Mouse (Mus musculus): ENCODE measurements around the gene Irf3. TPM values are rescaled to one million over a fixed set of nuclear protein-coding genes. Genes with fewer than 3 reads are reported as not detected.

Irf3 gene
- polyA plus RNA-seq (2015; fragmentation: Nextera tagmentation; extraction: Ambion mirVana), result 88.1 and 92.6 TPM in 2 replicates

GRCm38 (mm10) chr7:44997231-44997939, at the start of gene Irf3:
Irf3 (plus strand) TSS chr7:44997648.
- peak within 1 kb of the TSS; percentile 66 for H3K4me3 ChIP-seq
- peak within 1 kb of the TSS; percentile 72 for H3K9ac ChIP-seq
- H3K27me3 ChIP-seq, result no peaks in the 10 kb centered on the region
- peaks cover 33% of the 10 kb centered on the region for H3K4me1 ChIP-seq
- WGBS, result under 1% methylated on average over 43 of the region's 43 CpGs
- no peaks in the 10 kb centered on the region for H3K9me3 ChIP-seq
- peak within 1 kb of the TSS; percentile 88 for H3K27ac ChIP-seq
- ATAC-seq (ENCODE audit: borderline replicate concordance, extremely low read depth, low FRiP score, low TSS enrichment), result peak; percentile 92
- peaks cover 63% of the 10 kb centered on the region for H3K36me3 ChIP-seq
- peak within 1 kb of the TSS; percentile 92 for H3K4me2 ChIP-seq

- Histone ChIP-seq H3K4me1 (peaks cover 17% of the 10 kb centered on the region), H3K27me3 (peaks cover 44% of the 10 kb centered on the region), H3K9ac (no peak overlapping the region), H3K36me3 (no peaks in the 10 kb centered on the region), H3K4me3 (no peak overlapping the region), H3K27ac (no peak overlapping the region), H3K4me2 (no peak overlapping the region), H3K9me3 (no peaks in the 10 kb centered on the region)
- 60% methylated on average over 6 of the region's 6 CpGs for WGBS
- no peak for ATAC-seq (ENCODE audit: borderline replicate concordance, extremely low read depth, low FRiP score, low TSS enrichment)
Observed at GRCm38 (mm10) chr7:44949922-44950321, 47.5 kb upstream of the Irf3 start.

- H3K36me3 ChIP-seq, result no peaks in the 10 kb centered on the region
- peak overlapping the region; percentile 61 for H3K9ac ChIP-seq
- peak overlapping the region; percentile 99 for H3K4me2 ChIP-seq
- WGBS, result 2% methylated on average over 10 of the region's 10 CpGs
- no peaks in the 10 kb centered on the region for H3K9me3 ChIP-seq
- peaks cover 42% of the 10 kb centered on the region for H3K27me3 ChIP-seq
- ATAC-seq (ENCODE audit: borderline replicate concordance, extremely low read depth, low FRiP score, low TSS enrichment), result peak; percentile 83
- peak overlapping the region; percentile 56 for H3K4me3 ChIP-seq
- H3K4me1 ChIP-seq, result peaks cover 17% of the 10 kb centered on the region
- peak overlapping the region; percentile 86 for H3K27ac ChIP-seq
Observed at GRCm38 (mm10) chr7:44951960-44952359, 45.5 kb upstream of the Irf3 start.

- ATAC-seq (ENCODE audit: borderline replicate concordance, extremely low read depth, low FRiP score, low TSS enrichment), result peak; percentile 92
- H3K4me3 ChIP-seq, result peak overlapping the region; percentile 56
- WGBS, result 4% methylated on average over 24 of the region's 24 CpGs
- no peaks in the 10 kb centered on the region for H3K9me3 ChIP-seq
- H3K9ac ChIP-seq, result peak overlapping the region; percentile 61
- H3K4me1 ChIP-seq, result peaks cover 17% of the 10 kb centered on the region
- peak overlapping the region; percentile 86 for H3K27ac ChIP-seq
- H3K4me2 ChIP-seq, result peak overlapping the region; percentile 99
- H3K27me3 ChIP-seq, result peaks cover 36% of the 10 kb centered on the region
- H3K36me3 ChIP-seq, result no peaks in the 10 kb centered on the region
Observed at GRCm38 (mm10) chr7:44952611-44953306, 44.7 kb upstream of the Irf3 start.

- no peak overlapping the region for H3K9ac ChIP-seq
- H3K4me1 ChIP-seq, result peaks cover 17% of the 10 kb centered on the region
- H3K9me3 ChIP-seq, result no peaks in the 10 kb centered on the region
- WGBS, result 58% methylated on average over 14 of the region's 14 CpGs
- H3K36me3 ChIP-seq, result no peaks in the 10 kb centered on the region
- no peak for ATAC-seq (ENCODE audit: borderline replicate concordance, extremely low read depth, low FRiP score, low TSS enrichment)
- peaks cover 28% of the 10 kb centered on the region for H3K27me3 ChIP-seq
- H3K4me3 ChIP-seq, result no peak overlapping the region
- H3K27ac ChIP-seq, result no peak overlapping the region
- H3K4me2 ChIP-seq, result no peak overlapping the region
Observed at GRCm38 (mm10) chr7:44953561-44953960, 43.9 kb upstream of the Irf3 start.

- Histone ChIP-seq H3K4me2 (no peak overlapping the region), H3K27me3 (peaks cover 25% of the 10 kb centered on the region), H3K36me3 (no peaks in the 10 kb centered on the region), H3K9me3 (no peaks in the 10 kb centered on the region), H3K9ac (no peak overlapping the region), H3K27ac (no peak overlapping the region), H3K4me3 (no peak overlapping the region), H3K4me1 (peaks cover 17% of the 10 kb centered on the region)
- no peak for ATAC-seq (ENCODE audit: borderline replicate concordance, extremely low read depth, low FRiP score, low TSS enrichment)
- WGBS, result 82% methylated on average over 12 of the region's 12 CpGs
Observed at GRCm38 (mm10) chr7:44954091-44954885, 43.2 kb upstream of the Irf3 start.

- Histone ChIP-seq H3K4me2 (no peak overlapping the region), H3K36me3 (no peaks in the 10 kb centered on the region), H3K27ac (no peak overlapping the region), H3K9ac (no peak overlapping the region), H3K27me3 (peaks cover 12% of the 10 kb centered on the region), H3K4me3 (no peak overlapping the region), H3K4me1 (peaks cover 17% of the 10 kb centered on the region), H3K9me3 (no peaks in the 10 kb centered on the region)
- 48% methylated on average over 5 of the region's 5 CpGs for WGBS
- no peak for ATAC-seq (ENCODE audit: borderline replicate concordance, extremely low read depth, low FRiP score, low TSS enrichment)
Observed at GRCm38 (mm10) chr7:44955628-44956027, 41.8 kb upstream of the Irf3 start.

GRCm38 (mm10) chr7:44956266-44956665, 41.2 kb upstream of the Irf3 start:
- no peaks in the 10 kb centered on the region for H3K36me3 ChIP-seq
- H3K9ac ChIP-seq, result no peak overlapping the region
- 59% methylated on average over 6 of the region's 6 CpGs for WGBS
- no peaks in the 10 kb centered on the region for H3K9me3 ChIP-seq
- H3K27ac ChIP-seq, result no peak overlapping the region
- H3K4me1 ChIP-seq, result peaks cover 17% of the 10 kb centered on the region
- H3K27me3 ChIP-seq, result peaks cover 6% of the 10 kb centered on the region
- H3K4me3 ChIP-seq, result no peak overlapping the region
- ATAC-seq (ENCODE audit: borderline replicate concordance, extremely low read depth, low FRiP score, low TSS enrichment), result no peak
- no peak overlapping the region for H3K4me2 ChIP-seq

GRCm38 (mm10) chr7:44957183-44957835, 40.1 kb upstream of the Irf3 start:
- Histone ChIP-seq H3K27ac (peak overlapping the region; percentile 50), H3K36me3 (no peaks in the 10 kb centered on the region), H3K27me3 (no peaks in the 10 kb centered on the region), H3K4me3 (no peak overlapping the region), H3K9ac (0 out of 2 replicates have a peak overlapping the region, but pooled peaks have one; percentile 7), H3K4me1 (peaks cover 7% of the 10 kb centered on the region), H3K9me3 (no peaks in the 10 kb centered on the region), H3K4me2 (no peak overlapping the region)
- WGBS, result 62% methylated on average over 20 of the region's 20 CpGs
- ATAC-seq (ENCODE audit: borderline replicate concordance, extremely low read depth, low FRiP score, low TSS enrichment), result 0 out of 2 replicates have a peak, but pooled peaks have one; percentile 4

GRCm38 (mm10) chr7:44958208-44958607, 39.2 kb upstream of the Irf3 start:
- Histone ChIP-seq H3K4me2 (no peak overlapping the region), H3K27ac (no peak overlapping the region), H3K27me3 (no peaks in the 10 kb centered on the region), H3K4me1 (peaks cover under 1% of the 10 kb centered on the region), H3K9ac (no peak overlapping the region), H3K4me3 (no peak overlapping the region), H3K9me3 (no peaks in the 10 kb centered on the region), H3K36me3 (0 out of 2 replicates have a peak, but pooled peaks cover 3% of the 10 kb centered on the region)
- 46% methylated on average over 7 of the region's 7 CpGs for whole genome bisulfite sequencing
- ATAC-seq (ENCODE audit: borderline replicate concordance, extremely low read depth, low FRiP score, low TSS enrichment), result no peak

- Histone ChIP-seq H3K4me2 (no peak overlapping the region), H3K27ac (no peak overlapping the region), H3K36me3 (peaks cover 6% of the 10 kb centered on the region; the same call in 1 of the 2 replicates), H3K9ac (no peak overlapping the region), H3K9me3 (no peaks in the 10 kb centered on the region), H3K27me3 (no peaks in the 10 kb centered on the region), H3K4me1 (no peaks in the 10 kb centered on the region; the same call in 1 of the 2 replicates), H3K4me3 (no peak overlapping the region)
- ATAC-seq (ENCODE audit: borderline replicate concordance, extremely low read depth, low FRiP score, low TSS enrichment), result no peak
- 76% methylated on average over 8 of the region's 8 CpGs for WGBS
Observed at GRCm38 (mm10) chr7:44959281-44959680, 38.2 kb upstream of the Irf3 start.

Measured in lung, embryonic 15.5 days (tissue).